Mouse (Mus musculus) heart, adult 9 months (tissue): ENCODE results near the gene Prpf4.

Experiments used
- DNase-seq, 2 experiments: peaks; one replicate each; pipeline ENCODE4 v3.0.0; 2022; ENCODE audit warnings: low spot score in 2 of 2

The Prpf4 gene

DNA sequence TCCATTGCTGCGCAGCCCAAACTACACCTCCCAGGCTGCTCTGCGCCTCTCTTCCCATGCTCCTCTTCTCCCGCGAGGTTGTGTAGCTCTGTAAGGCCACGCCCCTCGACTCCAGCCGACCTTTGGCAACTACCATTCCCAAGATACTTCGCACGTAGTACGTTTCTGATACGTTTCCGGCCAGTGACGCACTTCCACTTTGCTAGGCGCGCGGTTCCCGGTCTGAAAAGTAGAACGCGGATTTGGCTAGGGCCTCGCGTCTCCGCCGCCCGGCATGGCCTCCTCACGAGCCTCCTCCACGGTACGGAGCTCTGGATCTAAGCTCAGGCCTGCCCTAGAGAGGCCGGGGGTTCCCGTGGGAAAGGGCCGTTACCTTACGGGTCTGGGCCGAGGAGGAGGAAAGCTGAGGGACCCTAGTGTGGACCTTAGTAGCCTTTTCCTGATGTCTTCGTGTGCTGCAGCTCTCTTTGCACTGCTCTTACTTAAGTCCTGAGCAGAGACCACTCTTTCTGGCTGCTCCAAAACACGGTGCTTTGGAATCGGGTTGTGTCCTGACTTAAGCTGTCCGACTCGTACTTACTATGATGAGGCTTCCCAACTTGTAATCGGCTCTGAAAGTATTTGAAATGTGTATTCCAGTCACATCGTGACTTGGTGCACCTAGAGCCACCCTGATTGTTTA, at the start of gene Prpf4, which contains the start of gene Cdc26:
Prpf4 (plus strand) TSS at position 197 of the 682 bp plus-strand sequence.
Cdc26 (minus strand) TSS at position 42 of the 682 bp plus-strand sequence.
- peak; percentile 97 to 99 for DNase-seq

GRCm38 (mm10) chr4:62359256-62359775, 49.3 kb upstream of the Prpf4 start:
- no peak for DNase-seq

DNA sequence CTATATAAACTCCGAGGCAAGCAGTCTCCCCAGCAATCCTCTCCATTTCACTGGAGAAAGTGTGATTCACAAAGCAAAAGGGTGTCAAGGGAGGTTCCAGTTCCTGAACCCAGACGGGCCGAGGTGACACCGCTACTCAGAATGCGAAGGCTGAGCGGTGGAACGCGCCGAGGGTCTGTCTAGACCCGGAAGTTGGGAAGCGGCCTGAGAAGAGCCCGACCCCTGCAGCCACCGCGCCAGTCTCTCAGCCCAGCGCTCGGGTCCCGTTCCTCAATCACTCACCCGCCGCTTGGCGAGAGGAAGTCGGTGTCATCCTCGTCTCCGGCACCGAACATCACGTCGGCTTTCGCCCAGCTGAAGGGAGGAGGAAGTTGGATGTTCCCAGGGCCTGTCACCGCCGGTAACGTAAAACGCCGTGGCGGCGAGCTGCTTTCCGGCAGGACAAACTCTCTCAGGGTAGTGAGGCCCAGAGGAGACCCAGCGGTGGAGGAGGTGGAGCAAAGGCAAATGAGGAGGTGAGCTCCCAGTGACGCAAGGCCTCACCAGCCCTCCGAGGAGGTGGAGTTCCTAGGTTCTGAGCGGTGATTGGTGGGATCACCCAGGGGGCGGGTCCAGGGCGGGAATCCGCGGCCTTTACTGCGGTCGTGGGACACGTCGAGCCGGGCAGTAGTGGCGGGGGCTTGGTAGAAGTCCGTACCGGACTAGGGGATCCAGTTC, 48.4 kb upstream of the Prpf4 start, which contains the start of the genes Fkbp15 and Slc31a1:
Fkbp15 (minus strand) TSS at position 461 of the 717 bp plus-strand sequence.
Slc31a1 (plus strand) TSS at position 640 of the 717 bp plus-strand sequence.
- DNase-seq = peak; percentile 97 to 99

- DNase-seq = peak in 1 of 2 experiments; percentile 7
Observed at GRCm38 (mm10) chr4:62360805-62361455, 47.7 kb upstream of the Prpf4 start.

GRCm38 (mm10) chr4:62361571-62361970, 47.0 kb upstream of the Prpf4 start:
- DNase-seq = no peak

DNA sequence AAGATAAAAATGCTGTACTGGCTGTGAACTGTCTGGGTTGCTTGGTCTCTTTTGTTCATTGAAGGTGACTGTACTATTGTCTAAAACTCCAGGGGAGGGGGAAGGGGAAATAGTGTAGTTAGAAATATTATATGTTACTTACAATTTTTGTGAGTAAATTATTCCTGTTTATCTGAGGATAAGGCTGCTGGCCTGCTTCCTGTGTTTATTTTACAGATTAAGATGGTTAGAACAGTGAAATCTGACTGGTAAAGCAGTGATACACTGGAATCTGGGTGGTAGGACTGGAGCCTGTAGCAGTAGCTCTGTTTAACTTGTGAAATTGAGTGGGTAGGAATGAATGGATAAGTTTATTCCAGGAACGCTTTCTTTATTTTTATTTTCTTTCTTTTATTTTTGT, 46.6 kb upstream of the Prpf4 start:
- no peak for DNase-seq

GRCm38 (mm10) chr4:62362437-62362836, 46.2 kb upstream of the Prpf4 start:
- no peak for DNase-seq

GRCm38 (mm10) chr4:62364299-62364698, 44.3 kb upstream of the Prpf4 start:
- no peak for DNase-seq

DNA sequence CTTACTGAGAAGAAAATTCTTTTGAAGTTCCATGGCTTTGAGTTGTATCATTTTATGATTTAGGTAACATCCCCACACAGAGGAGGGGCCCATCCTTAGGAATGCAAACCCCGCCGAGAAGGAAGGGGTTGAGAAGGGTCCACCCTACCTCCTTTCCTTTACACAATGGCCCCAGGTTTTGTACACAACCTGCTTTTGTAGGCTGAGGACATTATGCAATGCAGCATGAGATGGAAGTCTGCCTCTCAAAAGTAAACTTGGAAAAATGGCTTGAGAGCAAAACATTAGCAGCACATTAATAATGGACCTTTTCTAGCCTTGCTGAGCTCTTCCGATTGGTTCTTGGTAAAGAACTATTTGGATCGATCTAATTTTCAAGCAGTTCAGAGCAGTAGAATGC, 42.3 kb upstream of the Prpf4 start:
- DNase-seq = no peak

GRCm38 (mm10) chr4:62367586-62367985, 41.0 kb upstream of the Prpf4 start:
- no peak for DNase-seq

GRCm38 (mm10) chr4:62369091-62369490, 39.5 kb upstream of the Prpf4 start:
- DNase-seq = no peak

GRCm38 (mm10) chr4:62372410-62372809, 36.2 kb upstream of the Prpf4 start:
- DNase-seq = no peak

DNA sequence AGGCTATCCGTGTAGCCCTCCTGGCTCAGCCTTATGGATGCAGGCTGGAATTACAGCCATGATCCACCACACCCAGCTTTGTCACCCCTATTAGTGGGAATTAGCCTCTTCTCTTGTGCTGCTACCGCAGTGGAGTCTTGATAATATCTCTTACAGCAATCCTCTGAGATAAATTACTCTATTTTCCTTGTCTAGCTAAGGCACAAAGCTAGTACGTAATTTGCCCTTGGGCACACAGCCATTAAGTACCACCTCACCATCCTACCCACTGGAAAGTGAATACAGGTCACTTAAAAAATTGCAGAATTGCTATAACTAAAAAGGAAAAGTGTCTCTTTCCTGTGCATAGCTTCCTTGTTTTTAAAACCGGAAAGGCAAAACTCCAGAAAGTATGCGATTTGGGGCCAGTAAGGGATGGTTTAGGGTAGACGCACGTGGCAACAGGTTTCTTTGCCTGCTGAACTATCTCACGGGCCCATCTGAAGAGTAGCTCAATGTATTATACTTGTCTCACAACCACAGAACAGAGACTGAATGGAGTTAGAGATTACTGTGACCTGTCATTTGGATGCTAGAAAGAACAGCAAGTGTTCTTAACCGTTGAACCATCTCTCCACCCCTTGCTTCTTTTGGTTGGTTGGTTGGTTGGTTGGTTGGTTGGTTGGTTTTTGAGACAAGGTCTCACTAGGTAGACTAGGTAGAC, 35.6 kb upstream of the Prpf4 start:
- DNase-seq = no peak

- no peak for DNase-seq
Observed at GRCm38 (mm10) chr4:62373668-62374067, 34.9 kb upstream of the Prpf4 start.

DNA sequence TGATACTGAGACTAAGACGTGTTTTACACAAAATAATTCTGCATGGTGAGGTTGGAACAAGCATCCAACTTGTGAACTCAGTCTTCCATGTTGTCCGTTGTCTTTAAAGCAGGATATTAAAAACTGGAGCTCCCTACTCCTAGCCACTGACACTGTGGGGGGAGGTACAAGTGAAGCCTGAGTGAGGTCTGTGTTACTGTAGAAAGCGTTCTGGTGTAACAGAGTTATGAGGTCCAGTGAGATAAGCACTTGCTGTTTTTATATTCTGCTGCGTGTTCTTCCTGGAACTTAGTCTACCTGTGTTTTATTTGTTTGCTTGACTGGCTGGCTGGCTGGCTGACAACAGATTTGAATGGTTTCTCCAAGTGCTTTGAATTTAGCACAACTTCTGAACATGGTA, 34.3 kb upstream of the Prpf4 start:
- DNase-seq = no peak

- DNase-seq = no peak
Observed at GRCm38 (mm10) chr4:62376123-62376522, 32.5 kb upstream of the Prpf4 start.

DNA sequence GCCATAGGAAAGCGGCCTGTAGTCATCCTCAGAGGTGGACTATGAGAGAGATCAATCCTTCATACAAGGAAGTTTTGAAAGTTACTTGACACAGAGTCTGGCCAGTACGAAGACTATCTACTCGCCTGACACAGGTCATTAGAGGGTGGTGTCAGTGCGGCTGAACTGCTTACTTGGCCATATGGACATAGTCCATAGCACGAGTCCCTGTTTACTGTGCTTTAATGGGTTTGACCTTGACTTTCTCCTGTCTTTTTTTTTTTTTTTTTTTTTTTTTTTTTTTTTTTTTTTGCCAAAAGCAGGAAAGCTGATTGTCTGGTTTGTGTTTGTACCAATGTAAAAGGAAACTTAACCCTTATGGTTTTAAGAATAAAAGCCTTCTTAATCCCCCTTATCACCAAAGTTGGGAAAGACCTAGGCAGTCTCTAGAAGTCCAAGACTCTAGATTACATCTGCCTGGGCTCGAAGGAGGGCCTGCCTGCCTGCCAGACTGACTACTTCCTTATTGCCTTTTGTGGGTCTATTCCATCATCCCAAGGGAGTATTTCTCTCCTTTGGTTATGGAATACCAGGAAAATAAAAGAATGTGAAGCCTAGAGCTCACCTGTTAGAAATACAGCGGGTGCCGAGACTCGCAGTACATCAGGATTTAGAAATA, 28.7 kb upstream of the Prpf4 start:
- no peak for DNase-seq

GRCm38 (mm10) chr4:62383207-62383606, 25.4 kb upstream of the Prpf4 start:
- no peak for DNase-seq

GRCm38 (mm10) chr4:62383752-62384151, 24.8 kb upstream of the Prpf4 start:
- DNase-seq = no peak

DNA sequence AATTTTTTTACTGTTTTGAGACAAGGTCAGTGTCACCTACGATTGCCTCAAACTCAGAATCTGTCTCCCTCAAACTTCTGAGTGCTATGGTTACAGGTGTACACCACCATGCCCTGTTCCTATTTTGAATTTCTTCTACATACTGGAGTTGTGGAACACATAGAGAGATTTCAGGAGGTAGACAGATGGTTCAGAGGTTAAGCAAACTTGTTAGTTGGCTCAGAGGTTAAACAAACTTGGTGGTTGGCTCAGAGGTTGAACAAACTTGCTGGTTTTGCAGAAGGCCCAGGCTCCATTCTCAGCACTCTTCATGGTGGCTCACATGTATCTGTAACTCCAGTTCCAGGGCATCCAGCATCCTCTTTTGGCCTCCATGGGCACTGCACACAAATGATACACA, 24.4 kb upstream of the Prpf4 start:
- DNase-seq = no peak

- no peak for DNase-seq
Observed at GRCm38 (mm10) chr4:62385439-62385838, 23.2 kb upstream of the Prpf4 start.
